Mouse (Mus musculus) midbrain, embryonic 15.5 days (tissue): Measurements from ENCODE around the gene Tmem198. TPM values are rescaled to one million over a fixed set of nuclear protein-coding genes. Genes with fewer than 3 reads are reported as not detected.
A peak's percentile ranks its signal among the peaks of the same experiment; 100 is the strongest.

Source experiments
- ATAC-seq: fragments of 200-750 bp; cut with Nextera tagmentation; replicated peaks from 2 replicates; pipeline ENCODE4 v1.8.0; 2017; ENCODE audit warnings: moderate TSS enrichment
- H3K27ac ChIP-seq: fragments of 300-500 bp; sonication (generic); 2 replicates; pipeline ENCODE4 v1.5.1; 2015; ENCODE audit warnings: mild to moderate bottlenecking, inconsistent platforms
- H3K27me3 ChIP-seq: fragments of 300-500 bp; sonication (generic); replicated peaks from 2 replicates; pipeline ENCODE4 v1.6.1; 2015; ENCODE audit warnings: inconsistent platforms
- H3K36me3 ChIP-seq: fragments of 300-500 bp; sonication (generic); replicated peaks from 2 replicates; pipeline ENCODE4 v1.6.1; 2015; ENCODE audit warnings: inconsistent platforms
- H3K4me1 ChIP-seq: fragments of 300-500 bp; sonication (generic); 2 replicates; pipeline ENCODE4 v1.6.1; 2015; ENCODE audit warnings: inconsistent platforms
- H3K4me2 ChIP-seq: fragments of 300-500 bp; sonication (generic); 2 replicates; pipeline ENCODE4 v1.6.1; 2015; ENCODE audit warnings: inconsistent platforms, mild to moderate bottlenecking, moderate library complexity
- H3K4me3 ChIP-seq: fragments of 300-500 bp; sonication (generic); 2 replicates; pipeline ENCODE4 v1.5.1; 2015; ENCODE audit warnings: mild to moderate bottlenecking, inconsistent platforms
- H3K9ac ChIP-seq: fragments of 300-500 bp; sonication (generic); 2 replicates; pipeline ENCODE4 v1.6.1; 2015; ENCODE audit warnings: mild to moderate bottlenecking, inconsistent platforms
- H3K9me3 ChIP-seq: fragments of 300-500 bp; sonication (generic); 2 replicates; pipeline ENCODE4 v1.6.1; 2016; ENCODE audit warnings: inconsistent platforms
- WGBS: fragments of 180-500 bp; shearing (Covaris S2); methylation state at CpG from one replicate; pipeline ENCODE4 v1.1.7; 2015; ENCODE audit warnings: mixed read lengths; 5-methylcytosine and 5-hydroxymethylcytosine counted together
- polyA plus RNA-seq: library from polyadenylated mRNA; unstranded; fragments of >200 nt; fragmentation: Nextera tagmentation; extraction: Ambion mirVana; gene quantifications from 2 replicates; pipeline ENCODE4 v1.2.1, GENCODE M21; 2015

Tmem198 gene
- 59.2 and 60.0 TPM in 2 replicates for polyA plus RNA-seq

- WGBS, result under 1% methylated on average over 73 of the region's 76 CpGs
- H3K4me1 ChIP-seq, result peaks cover 51% of the 10 kb centered on the region
- H3K27ac ChIP-seq, result peak within 1 kb of the TSS; percentile 84
- H3K4me3 ChIP-seq, result peak within 1 kb of the TSS; percentile 71
- peak within 1 kb of the TSS; percentile 63 for H3K9ac ChIP-seq
- 0 out of 2 replicates have a peak, but pooled peaks cover 7% of the 10 kb centered on the region for H3K27me3 ChIP-seq
- H3K36me3 ChIP-seq, result peaks cover 22% of the 10 kb centered on the region
- H3K9me3 ChIP-seq, result no peaks in the 10 kb centered on the region
- peak; percentile 91 for ATAC-seq
- H3K4me2 ChIP-seq, result peak within 1 kb of the TSS; percentile 87
Observed at GRCm38 (mm10) chr1:75478916-75479634, at the start of gene Tmem198, which contains the start of gene Chpf. Gene Tmem198 (plus strand): TSS chr1:75479532. Gene Chpf (minus strand): TSS chr1:75479307.

GRCm38 (mm10) chr1:75435475-75436328 lies 43.6 kb upstream of the Tmem198 start, which contains the start of gene Gmppa:
Gene Gmppa (plus strand): TSS chr1:75435930.
- Histone ChIP-seq H3K4me1 (peaks cover 25% of the 10 kb centered on the region), H3K4me3 (peak within 1 kb of the TSS; percentile 61), H3K27me3 (no peaks in the 10 kb centered on the region), H3K9me3 (no peaks in the 10 kb centered on the region), H3K4me2 (peak within 1 kb of the TSS; percentile 66), H3K9ac (peak within 1 kb of the TSS; percentile 61), H3K36me3 (no peaks in the 10 kb centered on the region), H3K27ac (peak within 1 kb of the TSS; percentile 80)
- peak; percentile 82 for ATAC-seq
- 6% methylated on average over 28 of the region's 28 CpGs for WGBS

GRCm38 (mm10) chr1:75438782-75439181 lies 40.5 kb upstream of the Tmem198 start:
- no peak for ATAC-seq
- Histone ChIP-seq H3K4me2 (no peak overlapping the region), H3K4me1 (peaks cover 46% of the 10 kb centered on the region), H3K4me3 (no peak overlapping the region), H3K27me3 (no peaks in the 10 kb centered on the region), H3K36me3 (no peaks in the 10 kb centered on the region), H3K9me3 (no peaks in the 10 kb centered on the region), H3K9ac (no peak overlapping the region), H3K27ac (no peak overlapping the region)
- 80% methylated on average over 8 of the region's 9 CpGs for WGBS

- 88% methylated on average over 7 of the region's 7 CpGs for WGBS
- peaks cover 61% of the 10 kb centered on the region for H3K4me1 ChIP-seq
- H3K27me3 ChIP-seq, result no peaks in the 10 kb centered on the region
- H3K27ac ChIP-seq, result no peak overlapping the region
- H3K9ac ChIP-seq, result no peak overlapping the region
- ATAC-seq, result no peak
- H3K9me3 ChIP-seq, result no peaks in the 10 kb centered on the region
- H3K4me3 ChIP-seq, result no peak overlapping the region
- no peak overlapping the region for H3K4me2 ChIP-seq
- no peaks in the 10 kb centered on the region for H3K36me3 ChIP-seq
Observed at GRCm38 (mm10) chr1:75440661-75441060, 38.7 kb upstream of the Tmem198 start.

GRCm38 (mm10) chr1:75441471-75441996 lies 37.8 kb upstream of the Tmem198 start:
- H3K27me3 ChIP-seq, result no peaks in the 10 kb centered on the region
- no peak overlapping the region for H3K27ac ChIP-seq
- H3K4me2 ChIP-seq, result no peak overlapping the region
- H3K36me3 ChIP-seq, result no peaks in the 10 kb centered on the region
- H3K9me3 ChIP-seq, result no peaks in the 10 kb centered on the region
- no peak for ATAC-seq
- H3K9ac ChIP-seq, result no peak overlapping the region
- WGBS, result 80% methylated on average over 15 of the region's 15 CpGs
- H3K4me1 ChIP-seq, result peaks cover 65% of the 10 kb centered on the region
- no peak overlapping the region for H3K4me3 ChIP-seq

GRCm38 (mm10) chr1:75442171-75442570 lies 37.2 kb upstream of the Tmem198 start:
- H3K4me3 ChIP-seq, result no peak overlapping the region
- no peaks in the 10 kb centered on the region for H3K9me3 ChIP-seq
- H3K9ac ChIP-seq, result no peak overlapping the region
- peaks cover 65% of the 10 kb centered on the region for H3K4me1 ChIP-seq
- peak overlapping the region; percentile 82; the same call in 1 of the 2 replicates for H3K27ac ChIP-seq
- 79% methylated on average over 9 of the region's 9 CpGs for WGBS
- no peak overlapping the region for H3K4me2 ChIP-seq
- ATAC-seq, result no peak
- no peaks in the 10 kb centered on the region for H3K27me3 ChIP-seq
- H3K36me3 ChIP-seq, result no peaks in the 10 kb centered on the region

GRCm38 (mm10) chr1:75442811-75443210 lies 36.5 kb upstream of the Tmem198 start:
- H3K4me1 ChIP-seq, result peaks cover 67% of the 10 kb centered on the region
- no peaks in the 10 kb centered on the region for H3K27me3 ChIP-seq
- 12% methylated on average over 8 of the region's 8 CpGs for WGBS
- peak overlapping the region; percentile 82 for H3K27ac ChIP-seq
- no peak overlapping the region for H3K4me3 ChIP-seq
- no peaks in the 10 kb centered on the region for H3K9me3 ChIP-seq
- ATAC-seq, result no peak
- H3K36me3 ChIP-seq, result no peaks in the 10 kb centered on the region
- H3K9ac ChIP-seq, result no peak overlapping the region
- H3K4me2 ChIP-seq, result no peak overlapping the region

GRCm38 (mm10) chr1:75443247-75444024 lies 35.9 kb upstream of the Tmem198 start:
- no peak for ATAC-seq
- H3K4me3 ChIP-seq, result no peak overlapping the region
- no peaks in the 10 kb centered on the region for H3K9me3 ChIP-seq
- H3K4me1 ChIP-seq, result peaks cover 73% of the 10 kb centered on the region
- no peak overlapping the region for H3K9ac ChIP-seq
- no peaks in the 10 kb centered on the region for H3K27me3 ChIP-seq
- 11% methylated on average over 13 of the region's 13 CpGs for WGBS
- H3K27ac ChIP-seq, result peak overlapping the region; percentile 82
- H3K36me3 ChIP-seq, result no peaks in the 10 kb centered on the region
- peak overlapping the region; percentile 34 for H3K4me2 ChIP-seq

GRCm38 (mm10) chr1:75444208-75444607 lies 35.1 kb upstream of the Tmem198 start:
- ATAC-seq, result 0 out of 2 replicates have a peak, but pooled peaks have one; percentile 2
- H3K4me2 ChIP-seq, result peak overlapping the region; percentile 34
- 23% methylated on average over 3 of the region's 3 CpGs for WGBS
- no peak overlapping the region; the same call in 1 of the 2 replicates for H3K4me3 ChIP-seq
- H3K27ac ChIP-seq, result peak overlapping the region; percentile 82
- peaks cover 76% of the 10 kb centered on the region for H3K4me1 ChIP-seq
- no peaks in the 10 kb centered on the region for H3K9me3 ChIP-seq
- H3K9ac ChIP-seq, result peak overlapping the region; percentile 1; the same call in 1 of the 2 replicates
- H3K27me3 ChIP-seq, result peaks cover 5% of the 10 kb centered on the region; the same call in 1 of the 2 replicates
- no peaks in the 10 kb centered on the region for H3K36me3 ChIP-seq

- Histone ChIP-seq H3K4me1 (peaks cover 84% of the 10 kb centered on the region), H3K4me2 (peak overlapping the region; percentile 34), H3K27ac (peak overlapping the region; percentile 82), H3K27me3 (peaks cover 7% of the 10 kb centered on the region), H3K9ac (peak overlapping the region; percentile 16; the same call in 1 of the 2 replicates), H3K9me3 (no peaks in the 10 kb centered on the region), H3K36me3 (no peaks in the 10 kb centered on the region), H3K4me3 (peak overlapping the region; percentile 17)
- WGBS, result 14% methylated on average over 9 of the region's 9 CpGs
- peak; percentile 17 for ATAC-seq
Observed at GRCm38 (mm10) chr1:75445141-75445701, 34.1 kb upstream of the Tmem198 start.
